Mouse (Mus musculus) liver, adult 10 weeks (tissue): Measurements from ENCODE around the gene Brix1. TPM values are rescaled to one million over a fixed set of nuclear protein-coding genes. Genes with fewer than 3 reads are reported as not detected.

ENCODE experiments used
- polyA plus RNA-seq: library from polyadenylated mRNA; stranded (reverse); fragments of 350-450 nt; fragmentation: Illumina TruSeq; extraction: RNeasy Lipid Tissue Mini Kit (QIAGEN cat#74804); gene quantifications from one replicate; pipeline ENCODE4 v1.2.3, GENCODE M21; 2014; ENCODE audit warnings: low read depth, low replicate concordance

Brix1 gene
- polyA plus RNA-seq = 76.3 TPM

GRCm38 (mm10) chr15:10485484-10486364 is at the start of gene Brix1, which contains the start of gene Rad1:
Brix1 (minus strand) TSS chr15:10485947.
Rad1 (plus strand) TSS chr15:10486018.

DNA sequence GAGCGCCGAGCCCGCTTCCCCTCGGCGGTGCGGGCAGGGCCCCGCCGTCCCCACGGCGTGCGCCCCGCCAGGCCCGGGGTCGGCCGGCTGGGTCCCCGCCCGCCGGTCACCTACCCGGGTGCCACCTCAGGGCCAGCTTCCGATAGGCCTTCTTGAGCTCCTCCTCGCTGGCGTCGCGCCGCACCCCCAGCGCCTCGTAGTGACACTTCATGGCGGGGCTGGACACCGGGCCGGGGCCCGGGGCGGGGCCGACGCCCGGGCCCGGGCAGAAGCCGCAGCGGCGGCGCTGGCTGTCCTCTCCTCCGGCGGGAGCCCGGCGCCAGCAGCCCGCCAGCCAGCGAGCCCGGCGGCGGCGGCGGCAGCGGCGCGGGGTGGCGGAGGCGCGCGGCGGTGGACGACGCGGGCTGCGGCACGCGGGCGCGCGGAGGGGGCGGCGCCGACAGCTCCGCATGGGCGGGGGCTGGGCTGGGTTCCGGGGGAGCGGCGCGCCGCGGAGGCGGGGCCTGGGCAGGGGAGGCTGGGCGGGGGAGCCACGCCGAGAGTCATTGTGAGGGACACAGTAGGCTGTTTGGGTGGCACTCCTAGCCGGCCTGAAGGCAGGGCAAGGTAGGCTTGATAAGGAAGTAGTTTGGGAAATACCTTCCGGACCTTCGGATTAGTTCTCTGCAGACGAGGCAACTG is 15.5 kb downstream of the Brix1 start, which contains the start of gene Dnajc21:
Dnajc21 (minus strand) TSS at position 366 of the 681 bp plus-strand sequence.

Other genes starting within 250 kb of the Brix1 start
- not detected for gene Gm21973, start 160.6 kb downstream of the Brix1 start, polyA plus RNA-seq
- 261 TPM for gene Agxt2, start 127.4 kb downstream of the Brix1 start, polyA plus RNA-seq
- gene Dnajc21, start 15.4 kb downstream of the Brix1 start, polyA plus RNA-seq = 53.0 TPM
- gene Rad1, start 71 bp upstream of the Brix1 start, polyA plus RNA-seq = 6.8 TPM
- not detected for gene Ttc23l, start 72.7 kb upstream of the Brix1 start, polyA plus RNA-seq
- gene Rai14, start 228.7 kb upstream of the Brix1 start, polyA plus RNA-seq = 18.2 TPM